Mouse (Mus musculus) natural killer cell, adult 2 months (primary cell): ENCODE results near the gene Taf5.

Experiments used
- DNase-seq, 2 experiments: peaks; one replicate each; pipeline ENCODE4 v3.0.0; 2022; ENCODE audit warnings: low spot score in 2 of 2

Taf5 gene

GRCm38 (mm10) chr19:47067096-47067882, at the start of gene Taf5:
TSS of gene Taf5 (plus strand) at chr19:47067746.
- peak; percentile 96 to 97 for DNase-seq

DNA sequence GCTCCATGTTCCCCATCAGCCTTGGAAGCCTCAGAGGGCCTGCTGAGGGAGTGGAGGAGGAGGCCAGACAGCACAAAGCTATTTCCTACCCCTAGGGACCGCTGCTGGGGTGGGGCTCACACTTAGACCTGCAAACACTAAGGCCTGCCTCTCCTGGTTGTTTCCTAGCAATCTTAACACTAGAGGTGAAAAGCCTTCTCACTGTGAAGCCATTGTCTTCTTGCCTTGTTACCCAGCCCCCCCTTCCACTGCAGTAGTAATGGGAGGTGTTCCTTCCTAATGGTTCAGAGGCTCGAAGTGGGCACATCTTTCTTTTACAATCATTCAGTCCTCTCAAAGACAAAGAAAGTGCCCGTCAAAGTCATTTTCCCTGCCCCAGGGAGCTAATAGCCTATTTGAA, 49.7 kb upstream of the Taf5 start:
- no peak for DNase-seq

GRCm38 (mm10) chr19:47018330-47018729, 49.2 kb upstream of the Taf5 start:
- DNase-seq = no peak

DNA sequence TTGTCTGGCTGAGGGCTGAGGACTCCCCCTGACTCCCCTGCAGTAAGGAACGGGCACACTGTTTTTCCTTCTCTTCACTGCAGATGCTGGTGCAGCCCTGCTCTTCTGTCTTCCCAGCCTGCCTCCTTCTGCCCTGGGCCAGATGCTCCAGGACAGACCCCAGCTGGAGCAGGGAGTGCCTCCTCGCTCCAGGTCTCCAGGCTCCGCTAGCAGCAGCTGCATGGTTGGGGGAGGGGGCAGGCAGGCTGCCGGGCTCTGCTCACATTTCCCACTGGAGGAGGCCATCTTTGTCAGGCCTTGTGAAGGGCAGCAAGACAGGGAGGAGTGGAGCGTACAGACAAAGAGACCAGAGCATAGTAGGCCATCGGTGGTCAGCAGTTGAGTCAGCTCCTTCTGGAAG, 48.2 kb upstream of the Taf5 start:
- DNase-seq = no peak

- DNase-seq = no peak
Observed at GRCm38 (mm10) chr19:47022709-47023108, 44.8 kb upstream of the Taf5 start.

GRCm38 (mm10) chr19:47023546-47023945, 44.0 kb upstream of the Taf5 start:
- no peak for DNase-seq

GRCm38 (mm10) chr19:47024954-47025353, 42.6 kb upstream of the Taf5 start:
- no peak for DNase-seq

- no peak for DNase-seq
Observed at GRCm38 (mm10) chr19:47026513-47026912, 41.0 kb upstream of the Taf5 start.

GRCm38 (mm10) chr19:47029796-47030195, 37.8 kb upstream of the Taf5 start:
- no peak for DNase-seq

GRCm38 (mm10) chr19:47031770-47032169, 35.8 kb upstream of the Taf5 start:
- DNase-seq = no peak

GRCm38 (mm10) chr19:47034916-47035315, 32.6 kb upstream of the Taf5 start:
- DNase-seq = no peak

DNA sequence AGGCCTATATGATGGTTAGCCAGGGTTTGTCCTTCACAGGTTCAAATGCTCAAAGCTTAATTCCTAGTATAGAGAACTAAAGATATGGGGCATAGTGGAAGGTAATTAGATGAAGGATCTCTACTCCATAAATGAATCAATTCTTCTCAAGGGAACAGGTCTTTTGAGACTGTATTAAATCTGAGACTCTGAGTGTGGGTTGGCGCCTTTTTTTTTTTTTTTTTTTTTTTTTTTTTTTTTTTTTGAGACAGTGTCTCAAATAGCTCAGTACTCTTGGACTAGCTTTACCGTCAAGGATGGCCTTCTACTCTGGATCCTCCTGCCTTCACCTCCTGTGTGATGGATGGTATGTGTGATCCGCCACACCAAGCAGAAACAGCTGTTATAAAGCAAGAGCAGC, 30.9 kb upstream of the Taf5 start:
- DNase-seq = no peak

GRCm38 (mm10) chr19:47040720-47041473, 26.6 kb upstream of the Taf5 start:
- DNase-seq = no peak

GRCm38 (mm10) chr19:47043608-47044007, 23.9 kb upstream of the Taf5 start:
- no peak for DNase-seq

DNA sequence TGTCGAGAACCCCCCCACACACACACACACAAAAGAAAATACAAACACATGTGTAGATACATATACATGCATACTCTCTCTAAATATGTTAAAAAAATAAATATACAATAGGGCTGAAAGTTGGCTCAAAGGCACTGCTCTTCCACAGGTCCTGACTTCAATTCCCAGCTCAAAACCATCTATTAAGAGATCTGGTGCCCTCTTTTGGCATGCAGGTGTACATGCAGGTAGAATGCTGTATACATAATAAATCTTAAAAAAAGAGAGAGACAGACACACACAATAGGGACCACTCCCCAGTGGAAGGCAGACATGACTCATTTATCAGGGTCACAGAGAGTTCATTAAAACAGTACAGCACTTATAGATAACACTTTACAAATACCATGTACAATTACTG, 21.2 kb upstream of the Taf5 start:
- no peak for DNase-seq

GRCm38 (mm10) chr19:47047236-47047833, 20.2 kb upstream of the Taf5 start:
- DNase-seq = no peak

DNA sequence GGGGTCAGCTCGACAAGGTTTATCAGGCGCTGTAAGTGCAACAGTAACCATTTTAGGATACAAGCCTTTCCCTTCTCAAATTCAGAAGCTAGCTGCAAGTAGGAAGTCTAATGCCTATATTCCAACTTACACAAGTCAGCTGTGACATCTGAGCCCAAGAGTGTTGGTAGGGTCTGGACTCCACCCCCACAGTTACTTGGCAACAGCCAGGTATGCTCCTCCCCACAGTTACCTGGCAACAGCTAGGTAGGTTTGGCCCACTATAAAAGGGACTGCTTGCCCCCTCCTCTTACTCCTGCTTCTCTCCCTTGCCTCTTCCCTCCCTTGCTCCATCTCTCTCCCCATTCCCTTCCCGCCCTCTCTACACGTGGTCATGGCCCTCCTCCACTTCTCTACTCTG, 18.5 kb upstream of the Taf5 start:
- no peak for DNase-seq

DNA sequence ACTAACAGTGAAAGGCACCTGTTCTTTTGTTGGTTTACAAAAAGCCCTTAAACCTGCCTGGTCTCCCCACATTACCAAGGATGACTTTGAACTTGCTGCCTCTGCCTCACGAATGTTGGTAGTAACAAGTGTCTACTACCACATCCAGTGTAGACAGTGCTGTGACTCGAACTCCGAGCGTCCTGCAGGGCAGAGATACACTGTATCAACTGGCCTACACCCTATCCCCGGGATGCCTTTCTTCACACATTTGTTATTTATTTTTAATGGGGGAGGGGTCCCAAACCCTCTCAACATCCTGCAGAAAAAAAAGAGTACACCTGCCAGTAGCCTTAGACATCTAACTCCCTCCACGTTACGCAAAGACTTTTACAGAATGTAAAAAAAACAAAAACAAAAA, 17.7 kb upstream of the Taf5 start:
- no peak for DNase-seq

GRCm38 (mm10) chr19:47050271-47051032, 17.1 kb upstream of the Taf5 start, which contains the start of gene Pcgf6:
TSS of gene Pcgf6 (minus strand) at chr19:47050906.
- DNase-seq = peak; percentile 61 to 79

GRCm38 (mm10) chr19:47052927-47053326, 14.6 kb upstream of the Taf5 start:
- DNase-seq = no peak

GRCm38 (mm10) chr19:47053471-47053870, 14.1 kb upstream of the Taf5 start:
- DNase-seq = no peak

- no peak for DNase-seq
Observed at GRCm38 (mm10) chr19:47057684-47058083, 9.9 kb upstream of the Taf5 start.
